Mouse (Mus musculus): ENCODE results near the gene Noc3l. TPM values are rescaled to one million over a fixed set of nuclear protein-coding genes. Genes with fewer than 3 reads are reported as not detected.

Noc3l gene
- polyA plus RNA-seq, 1 experiment from 2014 or later: 7.3 TPM

DNA sequence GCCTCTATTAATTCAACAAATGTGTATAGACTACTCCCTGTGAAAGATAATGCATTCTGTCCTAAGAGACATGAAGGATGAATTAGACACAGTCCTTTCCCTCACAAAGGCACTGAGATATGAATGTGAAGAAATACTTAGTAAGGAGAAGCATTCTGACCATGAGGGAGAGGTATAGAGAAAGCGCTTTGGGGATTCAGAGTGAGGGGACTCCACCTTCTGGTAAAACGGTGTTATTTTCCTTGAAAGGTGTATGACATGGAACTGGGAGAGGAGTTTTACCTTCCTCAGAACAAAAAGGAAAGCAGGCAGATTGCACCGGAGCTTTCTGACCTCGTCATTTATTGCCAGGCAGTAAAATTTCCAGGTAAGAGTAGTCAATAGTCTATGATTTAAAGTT lies 68.8 kb downstream of the Noc3l start:
- WGBS: 42% methylated on average over 4 of the region's 4 CpGs
- Histone ChIP-seq H3K36me3 (no peaks in the 10 kb centered on the region), H3K27ac (no peak overlapping the region), H3K4me1 (replicated peaks) (no peaks in the 10 kb centered on the region), H3K9ac (no peak overlapping the region), H3K4me3 (replicated peaks) (no peak overlapping the region), H3K9me3 (no peaks in the 10 kb centered on the region), H3K27me3 (replicated peaks) (no peaks in the 10 kb centered on the region), H3K4me2 (replicated peaks) (no peak overlapping the region)
- no peak for ATAC-seq

DNA sequence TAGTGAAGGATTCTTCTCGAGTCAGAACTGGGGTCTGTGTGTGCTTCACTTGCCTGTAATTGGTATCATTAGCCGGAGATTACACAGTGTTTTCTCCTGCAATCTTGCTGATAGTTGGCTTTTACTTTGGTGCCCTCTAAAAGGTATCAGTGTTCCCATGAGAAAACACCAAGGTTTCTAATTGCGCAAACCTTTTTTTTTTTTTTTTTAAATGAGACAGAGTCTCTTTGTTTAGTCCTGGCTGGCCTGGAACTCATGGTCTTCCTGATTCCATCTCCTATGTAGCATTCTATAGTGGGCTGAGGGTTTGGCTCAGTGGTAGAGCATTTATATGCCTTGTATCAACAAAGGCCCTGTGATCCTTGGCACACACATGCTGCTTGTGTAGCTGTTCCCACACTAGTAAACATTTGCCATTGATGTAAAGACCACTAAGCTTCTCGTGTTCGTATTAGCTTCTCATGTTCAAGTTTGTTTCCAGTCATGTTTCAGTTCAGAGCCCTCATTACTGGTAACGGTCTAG lies 72.5 kb downstream of the Noc3l start:
- Histone ChIP-seq H3K9ac (no peak overlapping the region), H3K36me3 (no peaks in the 10 kb centered on the region), H3K4me3 (replicated peaks) (no peak overlapping the region), H3K27ac (no peak overlapping the region), H3K27me3 (replicated peaks) (no peaks in the 10 kb centered on the region), H3K4me1 (replicated peaks) (no peaks in the 10 kb centered on the region), H3K4me2 (replicated peaks) (no peak overlapping the region), H3K9me3 (no peaks in the 10 kb centered on the region)
- WGBS: 63% methylated on average over 6 of the region's 6 CpGs
- peak; percentile 65; the same call in 1 of the 2 replicates for ATAC-seq

DNA sequence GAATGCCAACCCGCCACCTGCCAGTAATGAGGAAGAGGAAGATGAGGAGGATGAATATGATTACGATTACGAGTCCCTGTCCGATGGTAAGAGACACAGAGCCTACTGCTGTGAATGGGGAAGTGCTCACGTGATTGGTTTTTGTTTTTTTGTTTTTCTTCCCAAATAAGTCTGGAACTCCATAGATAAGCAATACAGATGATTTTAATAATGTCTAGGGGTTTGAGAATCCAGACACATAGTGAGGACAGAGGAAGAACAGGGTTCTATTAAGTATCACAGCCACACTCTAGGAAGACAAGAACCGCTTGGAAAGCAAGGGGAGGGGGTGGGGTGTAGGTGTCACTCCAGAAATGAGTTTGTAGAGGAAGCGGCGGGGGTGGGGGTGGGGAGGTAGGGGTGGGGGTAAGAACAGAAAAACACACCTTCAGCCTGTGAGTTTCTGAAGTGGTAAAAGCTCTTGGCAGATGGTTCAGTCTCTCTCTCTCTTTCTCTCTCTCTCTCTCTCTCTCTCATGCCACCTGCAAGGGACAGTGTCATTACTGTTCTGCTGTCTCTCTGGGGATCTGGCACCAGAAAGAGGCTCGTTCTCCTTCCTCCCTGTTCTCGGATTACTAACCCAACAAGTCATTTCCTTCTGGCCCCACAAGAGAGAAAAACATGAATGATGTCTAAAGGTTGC lies 73.1 kb downstream of the Noc3l start:
- no peak overlapping the region for H3K27ac ChIP-seq
- H3K4me1 ChIP-seq (replicated peaks): no peaks in the 10 kb centered on the region
- H3K4me2 ChIP-seq (replicated peaks): no peak overlapping the region
- no peaks in the 10 kb centered on the region for H3K27me3 ChIP-seq (replicated peaks)
- H3K9me3 ChIP-seq: no peaks in the 10 kb centered on the region
- H3K36me3 ChIP-seq: no peaks in the 10 kb centered on the region
- ATAC-seq: 0 out of 2 replicates have a peak, but pooled peaks have one; percentile 23
- WGBS: 63% methylated on average over 10 of the region's 10 CpGs
- no peak overlapping the region for H3K9ac ChIP-seq
- no peak overlapping the region for H3K4me3 ChIP-seq (replicated peaks)

DNA sequence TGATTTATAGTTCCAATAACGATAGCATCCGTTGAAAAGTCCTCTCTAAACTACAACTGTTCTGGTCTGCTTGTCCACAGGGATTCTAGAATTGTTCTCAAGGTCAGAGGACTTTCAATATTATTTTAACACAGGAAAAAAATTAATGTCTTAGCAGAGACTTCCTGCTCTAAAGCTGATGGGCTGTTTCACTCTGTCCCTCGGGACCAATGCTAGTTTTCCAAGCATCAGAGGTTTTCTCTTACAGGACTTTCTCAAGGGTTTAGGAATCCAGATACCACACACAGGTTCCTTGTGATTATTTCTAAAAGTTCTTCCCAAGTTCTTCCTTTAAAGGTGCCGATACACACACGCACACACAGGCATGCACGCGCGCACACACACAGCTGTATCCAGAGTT lies 74.5 kb downstream of the Noc3l start:
- Histone ChIP-seq H3K27ac (no peak overlapping the region), H3K4me2 (replicated peaks) (no peak overlapping the region), H3K27me3 (replicated peaks) (no peaks in the 10 kb centered on the region), H3K4me3 (replicated peaks) (no peak overlapping the region), H3K9ac (no peak overlapping the region), H3K36me3 (no peaks in the 10 kb centered on the region), H3K9me3 (no peaks in the 10 kb centered on the region), H3K4me1 (replicated peaks) (no peaks in the 10 kb centered on the region)
- no peak for ATAC-seq
- 79% methylated on average over 8 of the region's 8 CpGs for WGBS

Other genes with a start within 250 kb of the Noc3l start
- gene Tbc1d12, start 17.3 kb upstream of the Noc3l start, polyA plus RNA-seq (2015; fragmentation: Nextera tagmentation; extraction: Ambion mirVana): 1.6 and 1.9 TPM in 2 replicates
- 45.1 and 55.5 TPM in 2 replicates for gene Hells, start 111.7 kb upstream of the Noc3l start, polyA plus RNA-seq (2015; fragmentation: Nextera tagmentation; extraction: Ambion mirVana)
- gene Cyp2c55, start 187.8 kb upstream of the Noc3l start, polyA plus RNA-seq (2015; fragmentation: Nextera tagmentation; extraction: Ambion mirVana): 0.98 and 1.9 TPM in 2 replicates
- gene Cyp2c65, start 241.8 kb upstream of the Noc3l start, polyA plus RNA-seq (2015; fragmentation: Nextera tagmentation; extraction: Ambion mirVana): 10.3 and 10.9 TPM in 2 replicates